Mouse (Mus musculus): Measurements from ENCODE around the gene Copg1.
A peak's percentile ranks its signal among the peaks of the same experiment; 100 is the strongest.
"Not testable (repeated sequence)": the region's sequence is repeated elsewhere in the genome, so short reads cannot be mapped to it uniquely, and the experiment has no call there.

The Copg1 gene

GRCm38 (mm10) chr6:87876068-87876643, 11.5 kb upstream of the Copg1 start:
- no peak for DNase-seq

- no peak for DNase-seq
These were observed 8.6 kb upstream of the Copg1 start for GRCm38 (mm10) chr6:87879010-87879409.

DNA sequence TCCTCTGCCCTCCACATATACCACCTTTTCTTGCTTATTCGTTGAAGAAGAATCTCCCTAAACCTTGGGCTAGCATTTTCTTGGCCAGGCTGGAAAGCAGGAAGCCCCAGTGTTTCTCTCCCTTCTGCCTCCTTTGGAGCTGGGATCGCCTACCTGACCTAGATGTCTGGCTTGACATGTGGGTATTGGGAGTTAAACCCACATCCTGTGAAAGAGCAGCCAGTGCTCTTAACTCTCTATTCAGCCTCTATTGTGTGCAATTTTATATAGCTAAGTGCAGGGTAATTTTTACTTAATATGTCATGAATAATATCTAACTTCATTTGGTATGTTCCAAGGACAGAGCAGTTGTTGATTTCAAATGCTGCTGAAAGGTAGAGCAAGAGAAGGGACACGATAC, 8.0 kb upstream of the Copg1 start:
- DNase-seq: no peak

DNA sequence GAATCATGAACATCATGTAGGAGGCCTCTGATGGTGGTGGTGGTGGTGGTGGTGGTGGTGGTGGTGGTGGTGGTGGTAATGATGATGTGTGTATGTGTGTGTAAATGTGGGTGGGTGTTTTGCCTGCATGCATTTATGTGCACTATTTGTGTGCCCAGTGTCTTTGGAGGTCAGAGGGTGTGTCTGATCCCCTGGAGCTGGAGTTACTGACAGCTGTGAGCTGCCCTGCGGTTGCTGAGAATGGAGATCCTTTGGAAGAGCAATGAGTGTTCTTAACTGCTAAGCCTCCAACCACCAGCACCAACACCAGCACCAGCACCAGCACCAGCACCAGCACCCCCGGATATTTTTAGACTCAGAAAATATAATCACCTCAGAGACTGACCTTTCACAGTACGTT, 5.4 kb upstream of the Copg1 start:
- no peak for DNase-seq

- no peak for DNase-seq
These were observed 4.8 kb upstream of the Copg1 start for GRCm38 (mm10) chr6:87882816-87883215.

DNA sequence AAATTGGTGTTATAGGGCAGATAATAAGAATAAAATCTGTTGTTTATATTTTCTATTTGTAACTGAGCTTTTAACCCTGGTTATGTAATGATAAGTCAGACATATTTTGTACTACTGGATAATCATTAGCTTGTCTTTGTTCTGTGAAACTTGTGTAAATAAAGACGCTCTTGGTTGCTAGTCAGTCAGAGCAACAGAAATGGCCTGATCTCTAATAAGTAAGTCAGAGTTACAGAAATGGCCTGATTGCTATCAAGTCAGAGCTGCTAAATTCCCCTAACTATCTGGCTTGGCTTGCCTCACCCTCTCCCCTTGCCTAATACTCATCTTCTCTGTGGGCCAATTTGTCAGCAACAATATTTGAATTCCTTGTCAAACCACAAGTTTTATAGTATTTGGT, 893 bp upstream of the Copg1 start:
- no peak for DNase-seq

- DNase-seq: peak; percentile 83
These were observed 6.3 kb downstream of the Copg1 start for GRCm38 (mm10) chr6:87893931-87894330.

- no peak for DNase-seq
These were observed 10.4 kb downstream of the Copg1 start for GRCm38 (mm10) chr6:87898028-87898427.

- no peak for DNase-seq
These were observed 19.0 kb downstream of the Copg1 start for GRCm38 (mm10) chr6:87906632-87907031.

DNA sequence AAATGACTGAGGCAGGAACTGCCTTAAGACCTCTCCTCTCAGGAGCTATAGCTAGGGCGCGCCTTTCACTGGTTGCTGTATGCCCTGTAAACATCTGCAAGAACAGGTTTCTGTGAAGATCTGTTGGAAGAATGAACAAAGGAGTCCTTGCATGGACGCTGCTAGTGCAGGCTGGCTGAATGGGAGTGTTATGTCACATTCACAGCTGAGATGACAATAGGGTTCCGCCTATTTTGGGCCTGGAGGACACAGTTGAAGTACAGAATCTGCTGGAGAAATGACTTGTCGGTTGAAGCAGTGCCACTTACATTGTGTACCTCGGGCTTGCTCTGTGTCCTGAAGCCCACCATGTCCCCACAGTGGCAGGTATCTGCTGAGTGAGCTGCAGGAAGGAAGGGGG, 21.6 kb downstream of the Copg1 start:
- DNase-seq: no peak

- no peak for DNase-seq
These were observed 23.9 kb downstream of the Copg1 start for GRCm38 (mm10) chr6:87911559-87911958.

GRCm38 (mm10) chr6:87913661-87914325, 26.2 kb downstream of the Copg1 start, which contains the start of gene Hmces:
Gene Hmces (plus strand): TSS chr6:87913935.
- peak; percentile 77 for DNase-seq

DNA sequence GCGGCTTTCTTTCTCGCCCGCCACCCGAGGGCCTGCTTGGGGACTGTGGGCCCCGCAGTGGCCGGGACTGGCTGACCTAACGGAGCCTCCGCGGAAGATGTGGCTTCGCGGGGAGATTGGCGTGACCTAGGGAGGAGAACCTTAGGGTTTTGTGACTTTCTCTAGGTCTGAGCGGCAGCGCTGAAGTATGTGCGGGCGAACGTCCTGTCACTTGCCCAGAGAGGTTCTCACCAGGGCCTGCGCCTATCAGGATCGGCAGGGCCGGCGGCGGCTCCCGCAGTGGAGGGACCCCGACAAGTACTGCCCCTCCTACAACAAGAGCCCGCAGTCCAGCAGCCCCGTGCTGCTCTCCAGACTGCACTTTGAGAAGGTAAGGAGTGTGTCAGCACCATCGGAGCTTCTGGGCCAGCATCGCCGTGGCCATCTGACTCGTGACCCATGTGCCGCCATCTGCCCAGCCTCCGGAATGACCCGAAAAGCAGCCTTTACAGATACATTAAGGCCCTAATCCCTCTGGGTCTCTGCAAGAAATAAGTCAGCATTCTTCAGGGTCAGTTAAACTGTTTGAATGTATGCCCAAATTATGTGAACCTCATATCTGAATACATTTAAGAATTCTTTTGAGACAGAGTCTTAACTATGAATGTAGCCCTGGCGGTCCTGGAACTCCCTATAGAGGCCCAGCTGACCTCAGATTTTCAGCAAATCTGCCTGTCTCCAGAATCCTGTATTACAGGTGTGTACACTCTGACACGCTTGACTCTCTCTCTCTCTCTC, 26.9 kb downstream of the Copg1 start:
- DNase-seq: peak; percentile 50

GRCm38 (mm10) chr6:87915939-87916338, 28.3 kb downstream of the Copg1 start:
- no peak for DNase-seq

GRCm38 (mm10) chr6:87921201-87921600, 33.6 kb downstream of the Copg1 start:
- DNase-seq: no peak

DNA sequence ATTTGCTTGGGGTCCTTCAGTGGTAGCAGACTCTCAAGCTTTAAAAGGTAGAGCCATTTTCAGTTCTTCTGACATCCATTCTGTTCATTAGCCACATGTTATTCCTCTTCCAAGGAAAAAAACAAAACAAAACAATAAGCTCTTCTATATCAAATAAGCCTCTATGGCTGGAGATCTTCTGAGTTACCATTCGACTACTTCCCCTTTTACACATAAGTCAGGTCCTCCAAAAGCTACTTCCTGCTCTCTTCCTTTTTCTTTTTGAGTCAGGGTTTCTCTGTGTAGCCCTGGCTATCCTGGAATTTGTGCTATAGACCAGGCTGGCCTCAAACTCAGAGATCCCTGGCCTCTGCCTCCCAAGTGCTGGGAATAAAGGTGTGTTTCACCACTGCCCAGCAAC, 36.0 kb downstream of the Copg1 start:
- no peak for DNase-seq

DNA sequence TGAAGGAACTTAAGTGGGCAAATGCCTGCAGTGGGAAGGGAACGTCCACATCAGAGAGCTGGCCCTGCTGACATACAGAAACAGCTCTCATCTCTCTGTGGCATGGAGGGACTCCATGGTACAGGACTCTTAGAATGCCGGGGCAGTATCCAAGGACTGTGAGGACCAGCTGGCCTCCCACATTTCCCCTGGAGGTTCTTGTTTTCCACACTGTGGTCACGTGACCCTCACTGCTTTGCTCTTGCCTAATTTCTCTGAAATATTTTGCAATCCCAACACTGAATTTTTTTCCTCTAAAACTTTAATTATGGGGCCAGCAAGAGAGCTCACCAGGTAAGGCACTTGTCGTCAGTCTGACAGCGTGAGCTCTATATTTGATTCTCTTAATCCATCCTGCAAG, 47.4 kb downstream of the Copg1 start:
- DNase-seq: no peak

GRCm38 (mm10) chr6:87937178-87937788, 49.7 kb downstream of the Copg1 start:
- no peak for DNase-seq

GRCm38 (mm10) chr6:87938941-87939340, 51.3 kb downstream of the Copg1 start:
- DNase-seq: no peak

GRCm38 (mm10) chr6:87942179-87942578, 54.6 kb downstream of the Copg1 start:
- DNase-seq: no peak

- DNase-seq: not testable (repeated sequence)
These were observed 74.8 kb downstream of the Copg1 start for GRCm38 (mm10) chr6:87962457-87962856.

Data from cerebellum, adult 9-10 months (tissue).